Mouse (Mus musculus) heart, adult 11 months (tissue): ENCODE measurements around the gene Prr12.

Experiments used
- DNase-seq: peaks from one replicate; pipeline ENCODE4 v3.0.0; 2022

The Prr12 gene

DNA sequence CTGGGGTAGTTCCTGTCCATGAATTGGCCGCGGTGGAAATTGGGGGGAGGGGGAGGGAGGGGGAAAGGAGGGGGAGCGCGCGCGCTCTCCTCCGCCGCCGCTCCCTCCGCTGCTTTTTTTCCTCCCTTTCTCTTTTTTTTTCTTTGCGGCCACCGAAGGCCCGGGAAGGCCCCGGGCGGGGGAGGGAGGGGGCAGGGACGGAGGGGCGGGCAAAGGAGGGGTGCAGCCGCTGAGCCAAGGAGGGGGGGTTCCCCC lies at the start of gene Prr12:
Prr12 (minus strand) TSS at position 20 of the 255 bp plus-strand sequence.
- DNase-seq = no peak

DNA sequence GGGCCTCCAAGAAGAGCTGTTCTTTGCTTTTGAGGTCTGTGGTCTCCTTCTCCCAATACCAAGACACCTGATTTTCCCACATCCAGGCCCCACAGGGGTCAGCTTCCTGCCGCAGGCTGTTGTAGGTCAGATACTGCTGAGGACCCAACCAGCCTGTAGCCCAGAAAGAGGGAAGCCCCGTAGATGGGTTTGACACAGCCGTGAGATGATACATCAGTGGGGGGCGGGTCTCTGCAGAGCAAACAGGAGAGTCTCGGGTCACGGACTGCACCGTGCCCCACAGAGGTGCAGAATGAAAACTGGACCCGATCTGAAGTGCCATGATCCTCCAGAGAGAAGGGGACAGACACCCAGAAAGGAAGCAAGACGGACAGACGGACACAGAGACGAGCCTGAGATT lies 49.8 kb upstream of the Prr12 start:
- DNase-seq = peak; percentile 94

- no peak for DNase-seq
Measured at GRCm38 (mm10) chr7:45100046-45100445, 47.4 kb upstream of the Prr12 start.

DNA sequence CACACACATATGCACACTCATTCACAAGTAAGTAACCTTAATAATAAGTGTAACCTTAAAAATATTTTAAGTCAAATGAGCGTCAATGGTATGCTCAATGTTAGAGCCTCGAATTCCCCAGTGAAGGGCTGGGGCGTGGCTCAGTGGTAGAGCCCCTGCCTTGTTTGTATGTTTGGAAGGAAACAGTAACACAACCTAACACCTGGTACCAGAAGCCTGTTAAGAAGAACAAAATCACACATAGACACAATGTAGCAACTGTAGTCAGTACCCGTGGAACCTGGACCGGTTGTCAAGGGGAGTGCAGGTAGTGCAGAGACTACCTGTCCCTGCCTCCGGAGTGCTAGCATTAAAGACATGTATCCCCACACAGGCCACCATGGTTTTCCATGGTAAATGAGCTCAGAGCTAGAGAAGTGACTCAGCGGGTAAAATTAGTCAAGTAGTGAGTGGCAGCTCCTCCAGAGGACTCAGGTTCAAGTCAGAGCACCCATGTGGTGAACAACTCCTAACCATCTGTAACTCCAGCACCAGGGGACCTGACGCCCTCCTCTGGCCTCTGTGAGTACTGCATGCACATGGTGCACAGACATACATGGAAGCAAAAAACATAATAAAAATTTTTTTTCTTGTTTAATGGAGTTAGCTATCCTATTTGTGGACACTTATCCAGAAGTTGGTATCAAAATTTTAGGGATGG lies 46.0 kb upstream of the Prr12 start:
- peak; percentile 87 for DNase-seq

DNA sequence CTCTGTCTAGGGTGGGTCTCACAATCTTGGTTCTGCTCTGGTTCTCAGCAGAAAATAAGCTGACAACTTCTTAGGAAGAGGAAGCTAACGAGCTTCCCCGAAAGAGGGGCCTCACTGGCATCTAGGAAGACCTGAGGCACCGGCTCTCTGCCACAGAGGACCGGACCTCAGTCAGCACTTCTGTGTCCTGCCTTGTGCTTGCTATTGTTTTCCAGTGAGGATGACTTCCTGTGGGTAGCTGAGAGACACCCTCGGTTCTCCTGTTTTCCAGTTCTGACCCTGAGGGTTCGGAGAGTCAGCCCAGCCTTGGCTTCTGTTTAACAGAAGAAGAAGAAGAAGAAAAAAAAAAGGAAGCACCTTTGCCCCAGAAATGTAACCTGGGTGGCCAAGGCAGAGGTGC lies 44.8 kb upstream of the Prr12 start:
- peak; percentile 98 for DNase-seq

DNA sequence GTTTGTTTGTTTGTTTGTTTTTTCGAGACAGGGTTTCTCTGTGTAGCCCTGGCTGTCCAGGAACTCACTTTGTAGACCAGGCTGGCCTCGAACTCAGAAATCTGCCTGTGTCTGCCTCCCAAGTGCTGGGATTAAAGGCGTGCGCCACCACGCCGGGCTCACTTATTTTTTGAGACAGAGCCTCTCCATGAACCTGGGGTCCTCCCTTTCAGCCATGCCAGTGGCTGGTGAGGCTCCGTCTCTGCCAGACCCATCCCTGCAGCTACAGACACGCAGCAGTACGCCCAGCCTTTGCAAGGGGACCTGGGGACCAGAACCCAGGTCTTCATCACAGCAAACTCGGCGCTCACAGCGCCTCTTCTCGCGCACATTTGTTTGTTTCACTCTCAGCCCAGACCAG lies 43.3 kb upstream of the Prr12 start:
- DNase-seq = peak; percentile 90

GRCm38 (mm10) chr7:45095367-45095766 lies 42.7 kb upstream of the Prr12 start:
- peak; percentile 98 for DNase-seq

DNA sequence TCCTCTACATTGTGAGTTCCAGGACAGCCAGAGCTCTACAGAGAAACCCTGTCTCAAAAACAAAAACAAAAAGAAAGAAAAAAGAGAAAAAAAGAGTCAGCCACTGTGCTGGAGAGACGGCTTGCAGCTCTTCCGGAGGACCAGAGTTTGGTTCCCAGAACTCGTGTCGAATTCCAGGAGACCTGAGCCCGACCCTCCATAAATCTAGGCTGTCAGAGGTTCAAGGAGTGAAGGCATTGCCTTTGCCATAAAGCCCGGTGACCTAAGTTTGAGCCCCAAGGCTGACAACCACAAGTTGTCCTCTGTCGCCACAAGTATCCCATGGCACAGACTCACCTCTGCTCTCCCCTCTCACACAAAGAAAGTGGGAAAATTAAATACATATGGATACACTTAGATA lies 41.4 kb upstream of the Prr12 start:
- DNase-seq = no peak

- peak; percentile 92 for DNase-seq
Measured at GRCm38 (mm10) chr7:45093516-45093905, 40.8 kb upstream of the Prr12 start.

DNA sequence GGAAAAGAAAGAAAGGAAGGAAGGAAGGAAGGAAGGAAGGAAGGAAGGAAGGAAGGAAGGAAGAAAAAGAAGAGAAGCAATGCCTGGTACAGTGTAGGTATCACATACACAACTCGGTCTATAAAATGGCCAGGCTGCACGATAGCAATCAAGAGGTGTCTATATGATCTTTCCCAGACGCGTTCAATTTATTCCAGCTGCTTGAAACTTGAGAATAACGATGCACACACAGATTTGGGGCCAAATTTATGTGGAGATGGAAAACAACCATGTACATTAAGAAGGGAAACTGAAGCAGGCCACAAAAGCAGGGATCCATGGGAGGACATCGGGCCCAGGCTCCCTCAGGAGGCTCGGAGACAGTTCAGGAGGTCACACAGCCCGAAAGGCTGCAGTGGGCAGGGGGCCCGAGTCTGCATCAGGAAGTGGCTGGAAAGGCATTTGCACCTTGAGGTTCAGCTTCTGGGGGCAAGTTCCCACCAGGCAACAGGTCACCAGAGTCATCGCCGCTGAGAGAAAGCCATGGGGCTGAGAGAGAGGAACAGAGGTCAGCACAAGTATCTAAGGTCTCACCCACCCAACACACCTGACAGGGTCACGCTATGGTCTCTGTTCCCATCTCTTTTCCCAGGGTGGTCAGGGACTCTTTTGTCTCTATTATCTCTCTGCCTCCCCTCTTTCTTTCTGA lies 40.3 kb upstream of the Prr12 start:
- peak; percentile 90 for DNase-seq

DNA sequence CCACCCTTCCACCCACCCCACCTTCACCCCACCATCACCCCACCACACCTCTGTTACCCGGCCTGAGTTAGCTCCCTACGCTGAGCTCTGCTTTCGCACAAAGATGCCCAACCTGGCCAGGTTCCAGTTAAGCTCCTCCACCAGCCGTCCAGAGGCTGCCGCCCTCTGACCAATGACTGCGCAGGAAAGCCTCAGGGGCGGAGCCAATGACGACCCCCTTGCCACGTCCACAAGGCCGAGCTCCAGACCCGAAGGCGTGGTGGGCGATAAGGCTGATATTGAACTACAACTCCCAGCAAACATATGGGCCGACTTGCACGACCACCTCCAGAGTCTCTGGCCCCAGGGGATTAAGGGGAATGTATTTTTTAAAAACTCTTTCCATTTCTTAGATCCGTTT lies 39.4 kb upstream of the Prr12 start, which contains the start of gene Rcn3:
Rcn3 (minus strand) TSS at position 174 of the 400 bp plus-strand sequence.
- peak; percentile 99 for DNase-seq

DNA sequence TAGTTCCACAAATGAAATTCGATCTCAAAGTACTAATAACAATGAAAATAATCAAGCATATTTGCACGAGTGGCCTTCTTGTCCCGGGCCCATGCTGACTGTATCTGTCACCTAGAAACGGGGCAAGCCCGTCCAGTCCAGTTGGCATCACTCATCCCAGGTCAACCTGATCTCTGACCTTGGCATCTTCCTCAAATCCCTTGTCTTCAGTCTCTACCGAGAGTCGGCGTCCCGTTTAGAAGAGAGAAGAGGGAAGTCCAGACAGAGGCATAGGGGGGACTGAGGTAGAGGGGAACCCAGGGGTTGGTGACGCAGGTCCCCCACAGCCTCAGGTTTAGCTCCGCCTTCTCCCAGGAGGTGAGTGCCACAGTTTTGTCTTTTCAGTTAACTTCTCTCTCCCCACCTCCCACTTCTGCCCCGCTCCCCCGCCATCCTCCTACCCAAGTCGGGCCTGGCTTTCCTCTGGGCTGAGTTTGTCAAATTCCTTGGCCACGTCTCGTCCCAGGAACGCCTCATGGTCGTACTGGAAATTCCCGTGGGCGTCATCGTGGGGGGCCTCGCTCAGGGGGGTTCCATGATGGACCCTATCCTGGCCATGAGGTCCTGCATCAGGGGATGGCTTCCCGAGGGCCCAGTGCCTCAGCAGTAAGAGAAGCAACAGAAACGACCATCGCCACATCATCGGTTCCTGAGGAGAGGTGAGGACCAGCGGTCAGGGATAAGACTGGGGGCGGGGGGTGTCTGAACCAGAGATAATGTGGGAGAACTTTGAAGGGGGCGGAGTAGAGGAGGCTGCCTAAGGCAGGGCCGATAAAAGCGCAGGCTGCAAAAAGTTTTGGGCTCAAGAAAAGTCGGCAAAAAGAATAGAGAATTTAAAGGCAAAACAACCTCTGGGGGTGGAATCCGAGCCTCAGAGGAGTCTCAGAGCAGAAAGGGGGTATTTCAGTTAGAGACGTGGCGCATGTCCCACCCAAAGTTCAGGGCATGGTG lies 38.6 kb upstream of the Prr12 start:
- peak; percentile 94 for DNase-seq

GRCm38 (mm10) chr7:45090251-45090977 lies 37.7 kb upstream of the Prr12 start:
- peak; percentile 94 for DNase-seq

GRCm38 (mm10) chr7:45088597-45088996 lies 35.9 kb upstream of the Prr12 start:
- DNase-seq = peak; percentile 86

GRCm38 (mm10) chr7:45086084-45086483 lies 33.4 kb upstream of the Prr12 start:
- peak; percentile 88 for DNase-seq

- DNase-seq = peak; percentile 94
Measured at GRCm38 (mm10) chr7:45083300-45083890, 30.7 kb upstream of the Prr12 start.

DNA sequence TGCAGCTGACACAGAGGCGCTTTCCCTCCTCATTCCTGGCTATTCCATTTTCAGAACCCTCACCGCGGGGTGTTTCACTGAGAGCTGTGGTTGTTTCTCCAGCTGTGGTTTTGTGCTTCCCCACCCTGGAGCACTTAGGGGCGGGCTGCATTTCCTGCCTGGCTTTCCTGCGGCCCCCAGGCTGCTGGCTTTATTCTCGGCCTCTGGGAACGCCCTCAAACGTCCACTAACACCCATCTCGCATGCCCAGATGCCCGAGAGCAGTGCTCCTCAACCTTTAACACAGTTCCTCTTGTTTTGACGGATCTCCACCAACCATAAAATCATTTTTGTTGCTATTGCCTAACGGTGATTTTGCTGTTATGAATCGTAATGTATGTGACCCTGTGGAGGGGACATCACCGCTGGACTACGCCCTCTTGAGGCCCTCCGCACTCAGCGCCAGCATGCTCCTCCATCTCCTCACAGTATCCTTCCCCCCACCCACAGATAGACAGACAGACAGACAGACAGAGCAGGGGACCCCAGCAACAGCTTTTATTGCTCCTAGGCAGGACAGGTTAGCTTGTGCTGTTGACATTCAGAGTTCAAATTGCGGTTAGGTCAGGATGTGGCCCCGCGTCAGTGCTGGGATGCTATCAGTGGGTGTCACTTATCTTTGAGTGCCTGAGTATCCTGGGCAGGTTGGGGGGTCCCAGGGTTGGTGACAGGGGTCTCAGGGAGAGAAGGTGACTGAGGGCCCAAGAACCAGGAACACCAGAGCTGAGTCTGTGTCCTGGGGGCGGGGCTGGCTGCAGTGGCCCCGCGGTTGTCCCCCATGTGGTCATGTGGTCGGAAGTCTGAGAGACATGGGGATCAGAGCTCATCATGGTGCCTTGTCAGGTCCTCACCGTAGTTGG lies 30.0 kb upstream of the Prr12 start:
- peak; percentile 99 for DNase-seq

DNA sequence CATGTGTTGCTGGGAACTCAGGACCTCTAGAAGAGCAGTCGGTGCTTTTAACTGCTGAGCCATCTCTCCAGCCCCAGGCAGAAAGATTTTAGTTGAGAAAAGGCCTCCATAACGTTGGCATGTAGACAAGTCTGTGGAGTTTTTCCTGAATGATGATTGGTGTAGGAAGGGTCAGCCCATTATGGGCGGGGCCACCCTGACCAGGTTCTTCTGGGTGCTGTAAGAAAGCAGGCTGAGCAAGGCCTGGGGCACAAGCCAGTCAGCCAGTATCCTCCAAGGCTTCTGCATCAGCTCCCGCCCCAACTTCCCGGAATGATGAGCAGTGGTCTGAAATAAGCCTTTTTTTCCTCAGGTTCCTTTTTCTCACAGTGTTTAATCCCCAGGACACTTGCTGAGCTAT lies 28.3 kb upstream of the Prr12 start:
- peak; percentile 96 for DNase-seq

GRCm38 (mm10) chr7:45079856-45080255 lies 27.2 kb upstream of the Prr12 start:
- DNase-seq = peak; percentile 98

- peak; percentile 95 for DNase-seq
Measured at GRCm38 (mm10) chr7:45078513-45078912, 25.8 kb upstream of the Prr12 start.

DNA sequence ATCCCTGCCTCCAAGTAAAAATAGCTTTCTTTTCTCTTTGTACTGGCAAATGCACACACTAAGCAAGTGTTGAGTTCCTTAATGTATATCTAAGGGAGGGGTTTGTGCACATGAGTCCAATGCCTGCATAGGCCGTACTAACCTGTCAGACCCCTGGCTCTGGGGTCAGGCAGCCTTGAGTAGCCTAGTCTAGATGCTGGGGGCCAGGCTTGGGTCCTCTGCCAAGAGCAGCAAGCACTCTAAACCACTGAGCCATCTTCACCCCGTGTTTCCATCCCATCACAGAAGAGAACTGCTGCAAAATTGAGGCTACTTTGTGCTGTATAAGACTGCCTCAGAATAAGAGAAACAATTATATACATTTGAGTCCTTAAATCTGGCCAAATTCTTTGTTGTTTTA lies 25.1 kb upstream of the Prr12 start:
- peak; percentile 92 for DNase-seq
